Mouse (Mus musculus): ENCODE measurements around the gene Brca1. TPM values are rescaled to one million over a fixed set of nuclear protein-coding genes. Genes with fewer than 3 reads are reported as not detected.
"Not testable (repeated sequence)": the region's sequence is repeated elsewhere in the genome, so short reads cannot be mapped to it uniquely, and the experiment has no call there.

Gene Brca1
- total RNA-seq, 2 experiments from 2014 or later = 0.61 to 0.70 TPM

- no peak overlapping the region for H3K4me3 ChIP-seq
- no peak for TF ChIP-seq CTCF (IDR thresholded peaks at IDR 0.05)
- no peak for DNase-seq (ENCODE audit: extremely low spot score in 1 of 2, low spot score in 2 of 2)
- H3K27ac ChIP-seq = no peak overlapping the region
- intact Hi-C loops (cut with DNase I) = no loop called here
Measured at GRCm38 (mm10) chr11:101457631-101458030, 94.1 kb downstream of the Brca1 start.

DNA sequence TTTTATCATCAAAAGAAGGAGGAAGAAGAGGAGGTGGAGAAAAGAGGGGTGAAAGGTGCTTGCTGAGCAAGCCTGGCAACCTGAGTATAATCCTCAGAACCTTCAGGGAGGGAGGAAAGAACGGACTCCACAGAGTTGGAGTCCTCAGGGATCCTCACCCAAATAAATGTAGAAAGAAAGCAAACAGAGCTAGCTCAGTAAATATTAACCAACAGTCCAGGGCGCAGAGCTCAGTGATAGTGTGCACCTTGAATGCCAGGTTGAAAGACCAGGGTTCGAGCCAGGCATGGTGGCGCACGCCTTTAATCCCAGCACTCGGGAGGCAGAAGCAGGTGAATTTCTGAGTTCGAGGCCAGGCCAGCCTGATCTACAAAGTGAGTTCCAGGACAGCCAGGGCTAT, 96.1 kb downstream of the Brca1 start:
- TF ChIP-seq CTCF (IDR thresholded peaks at IDR 0.05) = no peak
- no peak overlapping the region for H3K4me3 ChIP-seq

GRCm38 (mm10) chr11:101454702-101455101, 97.1 kb downstream of the Brca1 start:
- DNase-seq (ENCODE audit: extremely low spot score in 1 of 2, low spot score in 2 of 2) = no peak
- Histone ChIP-seq H3K27ac (no peak overlapping the region), H3K4me3 (no peak overlapping the region)
- no peak for TF ChIP-seq CTCF (IDR thresholded peaks at IDR 0.05)
- intact Hi-C loops (cut with DNase I) = no loop called here

More for the DNA sequence above, 96.1 kb downstream of the Brca1 start:
- intact Hi-C loops (cut with DNase I) = no loop called here
- no peak overlapping the region for H3K27ac ChIP-seq
- DNase-seq (ENCODE audit: extremely low spot score in 1 of 2, low spot score in 2 of 2) = no peak

DNA sequence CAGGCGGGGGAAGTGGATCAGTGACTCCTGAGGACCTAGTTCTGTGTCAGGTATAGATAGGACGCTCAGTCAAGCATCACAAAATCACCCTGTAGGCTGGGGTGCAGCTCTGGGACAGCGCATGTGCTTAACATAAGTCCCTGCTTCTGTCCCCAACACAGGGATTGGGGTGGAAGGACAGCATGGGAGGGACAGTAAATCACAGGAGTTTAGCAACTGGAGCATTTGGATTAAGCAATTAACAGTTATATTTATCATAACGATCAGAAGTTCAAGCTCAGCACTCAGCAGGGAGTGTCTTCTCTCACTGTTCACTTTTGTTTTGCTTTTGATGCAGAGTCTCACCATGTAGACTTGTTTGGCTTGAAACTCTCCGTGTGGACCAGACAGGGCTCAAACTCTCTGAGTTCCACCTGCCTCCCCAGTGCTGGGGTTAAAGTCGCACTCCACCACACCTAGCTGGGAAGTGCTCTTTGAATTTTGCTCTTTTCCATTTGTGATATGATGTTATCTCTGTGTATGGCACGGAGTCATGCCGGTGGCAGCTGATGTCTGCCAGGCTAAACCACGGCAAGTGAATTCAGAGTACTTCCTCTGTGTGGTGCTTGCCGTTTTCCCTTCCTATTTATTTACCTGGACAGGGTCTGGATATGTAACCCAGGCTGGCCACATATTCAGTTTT, 99.5 kb downstream of the Brca1 start:
- no peak for TF ChIP-seq CTCF (IDR thresholded peaks at IDR 0.05)
- Histone ChIP-seq H3K27ac (no peak overlapping the region), H3K4me3 (no peak overlapping the region)
- intact Hi-C loops (cut with DNase I) = no loop called here
- no peak for DNase-seq (ENCODE audit: extremely low spot score in 1 of 2, low spot score in 2 of 2)

- H3K4me3 ChIP-seq = no peak overlapping the region
- TF ChIP-seq CTCF (IDR thresholded peaks at IDR 0.05) = no peak
- DNase-seq (ENCODE audit: extremely low spot score in 1 of 2, low spot score in 2 of 2) = no peak
- intact Hi-C loops (cut with DNase I) = no loop called here
- no peak overlapping the region for H3K27ac ChIP-seq
Measured at GRCm38 (mm10) chr11:101451536-101451935, 100.2 kb downstream of the Brca1 start.

DNA sequence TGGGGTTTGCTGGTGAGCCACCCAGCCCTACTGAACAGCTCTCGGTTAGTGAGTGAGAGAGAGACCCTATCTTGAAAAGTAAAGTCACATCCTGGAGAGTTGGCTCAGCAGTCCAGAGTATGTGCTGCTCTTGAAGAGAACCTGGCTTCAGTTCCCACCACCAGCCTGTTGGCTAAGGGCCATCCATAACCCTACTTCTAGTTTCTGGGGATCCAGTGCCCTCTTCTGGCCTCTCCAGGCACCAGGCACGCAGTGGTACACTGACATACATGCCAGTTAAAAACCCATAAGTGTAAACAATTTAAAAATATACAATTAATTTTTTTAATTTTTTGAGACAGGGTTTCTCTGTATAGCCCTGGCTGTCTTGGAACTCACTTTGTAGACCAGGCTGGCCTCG, 101.4 kb downstream of the Brca1 start:
- no peak for DNase-seq (ENCODE audit: extremely low spot score in 1 of 2, low spot score in 2 of 2)
- no peak overlapping the region for H3K27ac ChIP-seq
- TF ChIP-seq CTCF (IDR thresholded peaks at IDR 0.05) = peak; percentile 4; the same call in 1 of the 2 replicates
- no peak overlapping the region for H3K4me3 ChIP-seq
- intact Hi-C loops (cut with DNase I) = no loop called here

DNA sequence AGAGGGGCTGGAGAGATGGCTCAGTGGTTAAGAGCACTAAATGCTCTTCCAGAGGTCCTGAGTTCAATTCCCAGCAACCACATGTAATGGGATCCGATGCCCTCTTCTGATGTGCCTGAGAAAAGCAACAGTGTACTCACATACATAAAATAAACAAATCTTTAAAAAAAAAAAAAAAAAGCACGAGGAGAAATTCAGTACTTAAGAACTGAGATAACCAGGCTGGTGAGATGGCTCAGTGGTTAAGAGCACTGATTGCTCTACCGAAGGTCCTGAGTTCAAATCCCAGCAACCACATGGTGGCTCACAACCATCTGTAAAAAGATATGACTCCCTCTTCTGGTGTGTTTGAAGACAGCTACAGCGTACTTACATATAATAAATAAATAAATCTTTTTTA, 102.2 kb downstream of the Brca1 start:
- intact Hi-C loops (cut with DNase I) = loop anchor here (2.0 kb wide), 1 partner anchor 15 kb away; the partner anchor contains the start of gene Rnd2
- H3K27ac ChIP-seq; DNase-seq (ENCODE audit: extremely low spot score in 1 of 2, low spot score in 2 of 2); H3K4me3 ChIP-seq: not testable (repeated sequence)

DNA sequence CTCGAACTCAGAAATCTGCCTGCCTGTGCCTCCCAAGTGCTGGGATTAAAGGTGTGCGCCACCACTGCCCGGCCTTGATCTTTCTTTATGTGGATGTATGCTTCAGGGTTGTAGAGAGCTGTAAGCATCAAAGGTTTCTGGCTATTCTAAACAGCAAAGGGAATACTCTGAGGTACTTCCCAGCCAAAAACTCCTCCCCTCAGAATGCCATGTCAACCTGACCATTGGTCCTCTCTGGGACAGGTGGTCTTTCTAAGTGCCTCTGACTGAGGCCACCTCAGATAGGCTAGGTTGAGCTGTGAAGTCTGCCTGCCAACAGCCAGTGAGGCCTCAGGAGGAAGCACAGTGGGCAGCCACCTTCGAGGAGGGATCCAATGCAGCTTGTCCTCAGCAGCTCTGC, 102.9 kb downstream of the Brca1 start:
- intact Hi-C loops (cut with DNase I) = loop anchor here (2.0 kb wide), 1 partner anchor 16 kb away; the partner anchor contains the start of gene Rnd2
- H3K4me3 ChIP-seq = peak overlapping the region; percentile 33
- H3K27ac ChIP-seq = no peak overlapping the region
- TF ChIP-seq CTCF (IDR thresholded peaks at IDR 0.05) = no peak
- no peak for DNase-seq (ENCODE audit: extremely low spot score in 1 of 2, low spot score in 2 of 2)

- intact Hi-C loops (cut with DNase I) = loop anchor here (2.0 kb wide), 1 partner anchor 16 kb away; the partner anchor contains the start of gene Rnd2
- H3K4me3 ChIP-seq = peak within 1 kb of the TSS; percentile 33
- no peak for DNase-seq (ENCODE audit: extremely low spot score in 1 of 2, low spot score in 2 of 2)
- peak within 1 kb of the TSS; percentile 66; the same call in 1 of the 2 replicates for H3K27ac ChIP-seq
- TF ChIP-seq CTCF (IDR thresholded peaks at IDR 0.05) = no peak
Measured at GRCm38 (mm10) chr11:101448274-101448746, 103.4 kb downstream of the Brca1 start, which contains the start of gene Ifi35. Ifi35 (plus strand) TSS chr11:101448407.

DNA sequence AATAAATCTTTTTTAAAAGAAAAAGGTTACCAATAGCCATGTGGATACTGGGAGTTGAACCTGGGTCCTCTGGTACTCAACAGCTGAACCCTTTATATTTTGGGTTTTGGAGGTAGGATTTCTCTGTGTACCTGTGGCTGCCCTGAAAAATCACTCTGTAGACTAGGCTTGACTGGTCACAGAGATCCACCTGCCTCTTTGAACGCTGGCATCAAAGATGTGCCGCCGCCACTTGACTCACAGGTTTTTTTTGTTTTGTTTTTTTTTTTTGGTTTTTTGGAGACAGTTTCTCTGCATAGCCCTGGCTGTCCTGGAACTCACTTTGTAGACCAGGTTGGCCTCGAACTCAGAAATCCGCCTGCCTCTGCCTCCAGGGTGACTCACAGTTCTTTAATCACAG, 104.0 kb downstream of the Brca1 start:
- TF ChIP-seq CTCF (IDR thresholded peaks at IDR 0.05) = no peak
- intact Hi-C loops (cut with DNase I) = loop anchor here (2.0 kb wide), 1 partner anchor 17 kb away; the partner anchor contains the start of gene Rnd2
- Histone ChIP-seq H3K4me3 (no peak overlapping the region), H3K27ac (no peak overlapping the region)
- no peak for DNase-seq (ENCODE audit: extremely low spot score in 1 of 2, low spot score in 2 of 2)

DNA sequence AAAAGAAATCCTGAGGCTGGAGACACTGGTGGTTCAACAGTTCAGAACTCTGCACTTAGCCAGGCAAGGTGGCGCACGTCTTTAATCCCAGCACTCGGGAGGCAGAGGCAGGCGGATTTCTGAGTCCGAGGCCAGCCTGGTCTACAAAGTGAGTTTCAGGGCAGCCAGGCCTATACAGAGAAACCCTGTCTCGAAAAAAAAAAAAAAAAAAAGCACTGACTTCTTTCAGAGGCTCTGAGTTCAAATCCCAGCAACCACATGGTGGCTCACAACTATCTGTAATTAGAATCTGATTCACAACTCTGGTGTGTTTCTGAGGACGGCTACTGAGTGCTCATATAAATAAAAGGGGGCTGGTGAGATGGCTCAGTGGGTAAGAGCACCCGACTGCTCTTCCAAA, 104.9 kb downstream of the Brca1 start:
- H3K4me3 ChIP-seq; intact Hi-C loops (cut with DNase I); DNase-seq (ENCODE audit: extremely low spot score in 1 of 2, low spot score in 2 of 2); H3K27ac ChIP-seq: not testable (repeated sequence)

- H3K4me3 ChIP-seq = no peak overlapping the region
- H3K27ac ChIP-seq = no peak overlapping the region
- TF ChIP-seq CTCF (IDR thresholded peaks at IDR 0.05) = no peak
- DNase-seq (ENCODE audit: extremely low spot score in 1 of 2, low spot score in 2 of 2) = no peak
- intact Hi-C loops (cut with DNase I) = no loop called here
Measured at GRCm38 (mm10) chr11:101446319-101446718, 105.4 kb downstream of the Brca1 start.

DNA sequence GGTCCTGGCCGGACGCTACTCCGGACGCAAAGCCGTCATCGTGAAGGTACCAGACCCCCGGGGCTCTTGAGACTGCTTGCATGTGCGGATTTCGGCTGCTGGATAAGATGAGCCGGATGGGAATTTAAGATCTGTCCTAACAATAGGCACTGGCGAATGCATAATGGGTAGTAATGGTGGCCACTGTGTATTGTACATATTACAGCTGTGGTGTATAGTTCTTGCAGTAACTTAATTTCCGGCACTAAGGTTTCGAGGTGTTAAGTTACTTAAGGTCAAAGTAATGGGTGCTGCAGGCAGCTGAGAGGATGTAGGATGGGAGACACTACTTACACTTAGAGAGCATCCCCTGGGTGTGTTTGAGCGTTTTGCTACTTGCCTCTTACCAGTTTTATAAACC, 109.0 kb downstream of the Brca1 start:
- DNase-seq (ENCODE audit: extremely low spot score in 1 of 2, low spot score in 2 of 2) = no peak
- TF ChIP-seq CTCF (IDR thresholded peaks at IDR 0.05) = no peak
- H3K4me3 ChIP-seq = peak overlapping the region; percentile 95
- intact Hi-C loops (cut with DNase I) = loop anchor here (1.0 to 2.0 kb wide), 2 partner anchors 18 to 110 kb away; partner anchors contain the start of genes Gm27029, Nbr1, Ptges3l and Rundc1
- H3K27ac ChIP-seq = peak overlapping the region; percentile 94

Measured in left cerebral cortex, adult 2 months (tissue).